Mouse (Mus musculus): ENCODE results near the gene Ctbp2. TPM values are rescaled to one million over a fixed set of nuclear protein-coding genes. Genes with fewer than 3 reads are reported as not detected.

Ctbp2 gene
- total RNA-seq, 2 experiments from 2014 or later, result 44.5 to 45.0 TPM

DNA sequence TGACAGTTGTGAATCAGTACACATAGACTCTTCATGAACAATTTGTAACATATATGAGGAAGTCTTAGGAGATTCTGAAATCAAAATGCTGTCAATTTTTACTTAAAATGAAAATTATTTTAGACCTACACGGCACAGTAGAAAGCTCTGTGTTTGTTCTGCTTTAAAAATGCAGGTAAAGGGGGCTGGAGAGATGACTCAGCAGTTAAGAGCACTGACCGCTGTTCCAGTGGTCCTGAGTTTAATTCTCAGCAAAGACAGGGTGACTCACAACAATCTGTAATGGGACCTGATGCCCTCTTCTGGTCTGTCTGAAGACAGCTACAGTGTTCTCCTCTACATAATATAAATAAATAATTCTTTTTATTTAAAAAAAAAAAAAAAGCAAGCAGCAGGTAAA, 158.4 kb downstream of the Ctbp2 start:
- no peak for ATAC-seq (replicated peaks; ENCODE audit: poor library complexity)

DNA sequence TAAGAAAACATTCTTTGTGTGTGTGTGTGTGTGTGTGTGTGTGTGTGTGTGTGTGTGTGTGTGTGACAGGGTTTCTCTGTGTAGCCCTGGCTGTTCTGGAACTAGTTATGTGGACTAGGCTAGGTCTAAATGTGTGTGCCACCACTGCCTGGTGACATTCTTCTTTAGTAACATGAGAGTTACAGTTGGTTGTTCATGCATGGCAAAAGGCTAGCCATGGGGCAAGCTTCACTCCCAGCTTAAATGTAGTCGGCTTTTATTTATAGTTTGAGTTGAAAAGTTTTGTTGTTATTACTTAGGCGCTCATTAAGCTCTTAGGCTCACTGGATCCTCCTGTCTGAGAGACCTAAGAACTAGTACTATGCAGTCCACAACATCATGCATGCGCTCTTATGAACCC, 159.8 kb downstream of the Ctbp2 start:
- ATAC-seq (replicated peaks; ENCODE audit: poor library complexity), result no peak

DNA sequence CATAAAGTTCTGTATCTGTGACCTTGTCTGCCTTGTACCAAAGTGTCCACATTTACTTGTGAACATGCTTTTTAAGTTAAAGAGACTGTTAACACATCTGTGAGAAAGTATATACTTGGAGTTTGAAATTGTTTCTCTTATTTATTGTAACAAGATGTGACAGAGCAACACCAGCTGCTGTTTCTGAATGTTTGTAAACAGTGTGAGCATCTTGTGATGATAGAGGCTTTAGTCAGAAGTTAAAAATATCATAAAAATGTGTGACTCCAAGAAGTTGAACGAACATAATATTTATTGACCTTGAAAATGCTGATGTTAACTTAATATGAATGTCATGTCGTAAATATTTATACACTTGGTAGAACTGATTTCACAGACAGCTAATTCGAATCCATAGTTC, 173.5 kb downstream of the Ctbp2 start:
- no peak for ATAC-seq (replicated peaks; ENCODE audit: poor library complexity)

GRCm38 (mm10) chr7:132949968-132950367, 174.2 kb downstream of the Ctbp2 start:
- no peak for ATAC-seq (replicated peaks; ENCODE audit: poor library complexity)

- ATAC-seq (replicated peaks; ENCODE audit: poor library complexity), result no peak
Measured at GRCm38 (mm10) chr7:132940569-132940968, 183.6 kb downstream of the Ctbp2 start.

GRCm38 (mm10) chr7:132939118-132939517, 185.0 kb downstream of the Ctbp2 start:
- no peak for ATAC-seq (replicated peaks; ENCODE audit: poor library complexity)

Other genes with a start within 250 kb of the Ctbp2 start
- gene Zranb1, start 193.2 kb downstream of the Ctbp2 start, total RNA-seq (2015), result 30.2 and 33.2 TPM in 2 replicates
- 54.6 and 61.9 TPM in 2 replicates for gene Zranb1, start 193.2 kb downstream of the Ctbp2 start, total RNA-seq (2017)
- gene Fgfr2, start 1.0 kb downstream of the Ctbp2 start, total RNA-seq (2015), result not detected in 2 replicates
- not detected in 2 replicates for gene Fgfr2, start 1.0 kb downstream of the Ctbp2 start, total RNA-seq (2017)